Mouse (Mus musculus) lung, adult 2 months (tissue): ENCODE data around the gene Nr6a1. TPM values are rescaled to one million over a fixed set of nuclear protein-coding genes. Genes with fewer than 3 reads are reported as not detected.

ENCODE experiments used
- DNase-seq: peaks from one replicate; pipeline ENCODE4 v3.0.0; 2022
- H3K4me1 ChIP-seq: fragments of 200-500 bp; 2 replicates; pipeline ENCODE4 v1.6.1; 2011; ENCODE audit warnings: low read length; ENCODE audit not compliant: control insufficient read depth, insufficient read depth
- H3K4me3 ChIP-seq: fragments of 200-500 bp; replicated peaks from 2 replicates; pipeline ENCODE3; 2011; ENCODE audit warnings: low read depth, mild to moderate bottlenecking, control low read depth, low read length; ENCODE audit errors: extremely low read depth
- CTCF ChIP-seq: fragments of 200-500 bp; IDR thresholded peaks from 2 replicates; pipeline ENCODE4 v1.5.1; 2011; ENCODE audit warnings: mild to moderate bottlenecking, low read length, control low read depth; ENCODE audit not compliant: insufficient read depth
- POLR2A ChIP-seq: fragments of 200-500 bp; IDR thresholded peaks from 2 replicates; pipeline ENCODE4 v1.6.1; 2011; ENCODE audit warnings: low read depth, mild to moderate bottlenecking, control low read depth, low read length, borderline replicate concordance; ENCODE audit errors: extremely low read depth
- WGBS: fragments of 180-500 bp; shearing (Covaris S2); methylation state at CpG from one replicate; pipeline ENCODE4 v1.1.7; 2018; 5-methylcytosine and 5-hydroxymethylcytosine counted together
- polyA plus RNA-seq: library from polyadenylated mRNA; depleted of rRNA; stranded (reverse); fragments of >200 nt; gene quantifications from 2 replicates; pipeline ENCODE4 v1.2.3, GENCODE M21; 2012; rRNA removed

Gene Nr6a1
- polyA plus RNA-seq, result 3.3 and 6.5 TPM in 2 replicates

GRCm38 (mm10) chr2:38927115-38927979, at the start of gene Nr6a1:
Gene Nr6a1 (minus strand): TSS chr2:38927688.
- TF ChIP-seq CTCF, result peak; percentile 51
- no peak for TF ChIP-seq POLR2A
- WGBS, result 4% methylated on average over 19 of the region's 19 CpGs
- Histone ChIP-seq H3K4me3 (peak within 1 kb of the TSS; percentile 27), H3K4me1 (no peaks in the 10 kb centered on the region; the same call in none of the 2 replicates)
- peak; percentile 67 for DNase-seq

- WGBS, result 83% methylated on average over 21 of the region's 21 CpGs
- no peak for DNase-seq
- TF ChIP-seq POLR2A (no peak), CTCF (no peak)
- Histone ChIP-seq H3K4me1 (no peaks in the 10 kb centered on the region; the same call in 1 of the 2 replicates), H3K4me3 (no peak overlapping the region)
Observed at GRCm38 (mm10) chr2:38975941-38976805, 48.7 kb upstream of the Nr6a1 start.

DNA sequence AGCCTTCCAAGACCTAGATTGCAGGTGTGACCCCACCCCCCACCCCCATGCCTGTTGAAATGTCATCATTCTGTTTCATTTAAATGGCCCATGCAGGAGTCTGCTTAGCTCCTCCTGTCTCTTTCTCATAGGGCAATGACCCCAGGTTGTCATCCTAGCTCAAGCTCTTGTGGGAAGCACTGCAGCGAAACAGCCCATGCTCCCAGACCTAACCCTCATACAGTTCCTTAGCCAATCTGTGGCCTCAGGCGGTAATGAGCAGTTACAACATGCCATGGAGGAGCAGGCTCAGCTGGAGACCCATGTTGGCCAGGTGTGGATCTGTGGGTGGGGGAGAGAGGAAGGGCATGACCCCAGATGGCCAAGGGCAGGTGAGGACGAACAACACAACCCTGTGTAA, 47.7 kb upstream of the Nr6a1 start:
- WGBS, result 86% methylated on average over 3 of the region's 3 CpGs
- no peak for DNase-seq
- no peak overlapping the region for H3K4me3 ChIP-seq
- H3K4me1 ChIP-seq, result no peaks in the 10 kb centered on the region; the same call in 1 of the 2 replicates
- no peak for TF ChIP-seq POLR2A
- TF ChIP-seq CTCF, result no peak

DNA sequence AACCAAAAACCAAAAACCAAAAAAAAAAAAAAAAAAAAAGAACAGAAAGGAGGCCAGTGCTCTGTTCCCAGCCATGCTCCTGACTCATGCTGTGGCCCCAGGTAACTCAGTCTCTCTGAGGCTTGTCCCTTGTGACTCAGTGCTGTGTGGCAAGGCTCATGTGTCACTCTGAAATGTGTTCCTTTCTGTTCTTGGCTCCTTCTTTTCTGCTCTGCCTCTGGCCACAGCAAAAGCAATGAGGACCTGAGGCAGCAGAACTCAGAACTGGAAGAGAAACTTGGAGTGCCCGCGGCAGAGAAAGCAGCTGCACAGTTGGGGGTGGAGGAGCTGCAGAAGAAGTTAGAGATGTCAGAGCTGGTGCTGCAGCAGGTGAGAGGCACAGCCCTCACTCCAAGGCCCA, 46.7 kb upstream of the Nr6a1 start:
- DNase-seq, result no peak

GRCm38 (mm10) chr2:38973701-38974100, 46.2 kb upstream of the Nr6a1 start:
- Histone ChIP-seq H3K4me1 (no peaks in the 10 kb centered on the region; the same call in 1 of the 2 replicates), H3K4me3 (no peak overlapping the region)
- 55% methylated on average over 7 of the region's 7 CpGs for WGBS
- DNase-seq, result no peak
- TF ChIP-seq CTCF, result no peak
- TF ChIP-seq POLR2A, result no peak

More for the DNA sequence above, 46.7 kb upstream of the Nr6a1 start:
- WGBS, result 42% methylated on average over 2 of the region's 2 CpGs
- no peak for TF ChIP-seq CTCF
- TF ChIP-seq POLR2A, result no peak
- Histone ChIP-seq H3K4me3 (no peak overlapping the region), H3K4me1 (no peaks in the 10 kb centered on the region; the same call in 1 of the 2 replicates)

- no peak for DNase-seq
- 25% methylated on average over 2 of the region's 2 CpGs for WGBS
- TF ChIP-seq CTCF (no peak), POLR2A (no peak)
- Histone ChIP-seq H3K4me3 (no peak overlapping the region), H3K4me1 (no peaks in the 10 kb centered on the region; the same call in 1 of the 2 replicates)
Observed at GRCm38 (mm10) chr2:38973223-38973622, 45.7 kb upstream of the Nr6a1 start.

DNA sequence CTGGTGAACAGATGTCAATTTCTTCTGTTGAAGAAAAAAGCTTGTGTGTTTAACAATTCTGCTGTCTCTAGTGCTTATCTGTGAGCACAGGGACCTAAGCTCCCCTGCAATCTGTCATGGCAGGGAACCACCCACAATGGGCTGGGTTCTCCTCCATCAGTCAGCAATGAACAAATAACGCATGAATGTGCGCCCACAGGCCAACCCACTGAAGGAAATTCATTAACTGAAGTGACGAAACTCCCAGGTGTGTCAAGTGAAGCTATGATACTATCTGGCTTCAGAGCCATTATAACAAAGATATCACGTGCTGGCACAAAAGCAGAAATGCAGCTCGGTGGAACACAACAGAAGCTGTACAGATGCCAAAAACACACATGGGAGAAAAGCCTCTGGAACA, 42.6 kb upstream of the Nr6a1 start:
- WGBS, result 54% methylated on average over 5 of the region's 5 CpGs
- DNase-seq, result no peak
- H3K4me1 ChIP-seq, result no peaks in the 10 kb centered on the region; the same call in 1 of the 2 replicates
- TF ChIP-seq POLR2A (no peak), CTCF (no peak)
- H3K4me3 ChIP-seq, result no peak overlapping the region

DNA sequence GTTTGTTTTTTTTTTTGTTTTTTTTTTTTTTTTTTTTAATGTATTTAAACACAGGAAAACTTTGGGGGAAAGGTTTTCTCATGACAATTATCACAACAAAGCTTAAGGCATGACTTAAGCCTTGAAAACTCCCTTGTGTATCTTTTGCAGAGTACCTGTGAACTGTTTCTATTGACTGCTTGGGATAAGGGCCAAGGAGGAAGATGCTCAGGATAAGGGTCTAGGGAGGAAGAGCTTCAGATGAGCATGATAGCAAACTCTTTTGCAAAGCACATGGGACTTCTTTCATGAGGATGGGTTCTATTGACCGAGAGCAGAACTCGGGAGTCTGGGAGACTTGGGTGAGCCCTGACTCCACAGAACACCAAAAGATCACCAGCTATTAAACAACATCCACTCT, 42.2 kb upstream of the Nr6a1 start:
- Histone ChIP-seq H3K4me1 (no peaks in the 10 kb centered on the region; the same call in 1 of the 2 replicates), H3K4me3 (no peak overlapping the region)
- no peak for TF ChIP-seq CTCF
- no peak for TF ChIP-seq POLR2A
- DNase-seq, result no peak
- 87% methylated on average over 2 of the region's 2 CpGs for WGBS

- H3K4me1 ChIP-seq, result no peaks in the 10 kb centered on the region
- WGBS, result 31% methylated on average over 4 of the region's 4 CpGs
- TF ChIP-seq CTCF (no peak), POLR2A (no peak)
Observed at GRCm38 (mm10) chr2:38964198-38964597, 36.7 kb upstream of the Nr6a1 start.

More at GRCm38 (mm10) chr2:38964198-38964597, 36.7 kb upstream of the Nr6a1 start:
- H3K4me3 ChIP-seq, result no peak overlapping the region
- no peak for DNase-seq
